Mouse (Mus musculus): Measurements from ENCODE around the gene Rpa2. TPM values are rescaled to one million over a fixed set of nuclear protein-coding genes. Genes with fewer than 3 reads are reported as not detected.
"Not testable (repeated sequence)": the region's sequence is repeated elsewhere in the genome, so short reads cannot be mapped to it uniquely, and the experiment has no call there.

Gene Rpa2
- polyA plus RNA-seq, 1 experiment from 2014 or later, result 32.1 TPM

GRCm38 (mm10) chr4:132757633-132758351 lies 10.3 kb upstream of the Rpa2 start:
- no peaks in the 10 kb centered on the region for H3K9me3 ChIP-seq (ENCODE audit: control insufficient read depth, low read length)
- H3K9ac ChIP-seq (ENCODE audit: low read length), result no peak overlapping the region; the same call in 1 of the 2 replicates
- H3K27ac ChIP-seq (replicated peaks), result 0 out of 2 replicates have a peak overlapping the region, but pooled peaks have one; percentile 35
- no peak for TF ChIP-seq CTCF (IDR thresholded peaks at IDR 0.05; ENCODE audit: low read depth)
- no peak for TF ChIP-seq EP300 (optimal IDR thresholded peaks at IDR 0.05)
- peaks cover 4% of the 10 kb centered on the region; the same call in 1 of the 2 replicates for H3K4me1 ChIP-seq (replicated peaks; ENCODE audit: control insufficient read depth, insufficient read depth)
- H3K27me3 ChIP-seq (ENCODE audit: control insufficient read depth, insufficient read depth, low read length), result no peaks in the 10 kb centered on the region
- H3K4me3 ChIP-seq (ENCODE audit: low read depth, low read length), result no peak overlapping the region
- H3K36me3 ChIP-seq (ENCODE audit: control insufficient read depth, insufficient read depth, low read length), result no peaks in the 10 kb centered on the region
- ATAC-seq (ENCODE audit: low FRiP score, low TSS enrichment), result no peak
- no peak overlapping the region for H3K4me2 ChIP-seq (replicated peaks; ENCODE audit: low read depth)
- WGBS, result 74% methylated on average over 7 of the region's 7 CpGs
- no peak for DNase-seq (ENCODE audit: low spot score)

- Histone ChIP-seq H3K9me3 (ENCODE audit: control insufficient read depth, low read length) (no peaks in the 10 kb centered on the region), H3K4me1 (replicated peaks; ENCODE audit: control insufficient read depth, insufficient read depth) (peaks cover 4% of the 10 kb centered on the region; the same call in 1 of the 2 replicates), H3K9ac (ENCODE audit: low read length) (no peak overlapping the region), H3K4me2 (replicated peaks; ENCODE audit: low read depth) (no peak overlapping the region), H3K36me3 (ENCODE audit: control insufficient read depth, insufficient read depth, low read length) (no peaks in the 10 kb centered on the region), H3K27ac (replicated peaks) (no peak overlapping the region), H3K27me3 (ENCODE audit: control insufficient read depth, insufficient read depth, low read length) (no peaks in the 10 kb centered on the region), H3K4me3 (ENCODE audit: low read depth, low read length) (no peak overlapping the region)
- 31% methylated on average over 3 of the region's 3 CpGs for WGBS
- DNase-seq (ENCODE audit: low spot score), result no peak
- TF ChIP-seq CTCF (IDR thresholded peaks at IDR 0.05; ENCODE audit: low read depth) (no peak), EP300 (optimal IDR thresholded peaks at IDR 0.05) (no peak)
- no peak for ATAC-seq (ENCODE audit: low FRiP score, low TSS enrichment)
Measured at GRCm38 (mm10) chr4:132760296-132760695, 7.8 kb upstream of the Rpa2 start.

GRCm38 (mm10) chr4:132762602-132763001 lies 5.5 kb upstream of the Rpa2 start:
- Histone ChIP-seq H3K4me2 (replicated peaks; ENCODE audit: low read depth) (no peak overlapping the region), H3K4me3 (ENCODE audit: low read depth, low read length) (no peak overlapping the region), H3K36me3 (ENCODE audit: control insufficient read depth, insufficient read depth, low read length) (no peaks in the 10 kb centered on the region), H3K9me3 (ENCODE audit: control insufficient read depth, low read length) (no peaks in the 10 kb centered on the region), H3K9ac (ENCODE audit: low read length) (no peak overlapping the region), H3K27me3 (ENCODE audit: control insufficient read depth, insufficient read depth, low read length) (no peaks in the 10 kb centered on the region), H3K27ac (replicated peaks) (no peak overlapping the region), H3K4me1 (replicated peaks; ENCODE audit: control insufficient read depth, insufficient read depth) (no peaks in the 10 kb centered on the region)
- no peak for ATAC-seq (ENCODE audit: low FRiP score, low TSS enrichment)
- DNase-seq (ENCODE audit: low spot score), result no peak
- 54% methylated on average over 6 of the region's 6 CpGs for WGBS
- no peak for TF ChIP-seq CTCF (IDR thresholded peaks at IDR 0.05; ENCODE audit: low read depth)
- TF ChIP-seq EP300 (optimal IDR thresholded peaks at IDR 0.05), result no peak

- not testable (repeated sequence) for H3K4me1 ChIP-seq (replicated peaks; ENCODE audit: control insufficient read depth, insufficient read depth); H3K9ac ChIP-seq (ENCODE audit: low read length); DNase-seq (ENCODE audit: low spot score); H3K36me3 ChIP-seq (ENCODE audit: control insufficient read depth, insufficient read depth, low read length); H3K4me2 ChIP-seq (replicated peaks; ENCODE audit: low read depth); H3K9me3 ChIP-seq (ENCODE audit: control insufficient read depth, low read length); H3K4me3 ChIP-seq (ENCODE audit: low read depth, low read length); H3K27ac ChIP-seq (replicated peaks); ATAC-seq (ENCODE audit: low FRiP score, low TSS enrichment); H3K27me3 ChIP-seq (ENCODE audit: control insufficient read depth, insufficient read depth, low read length)
- 83% methylated on average over 3 of the region's 3 CpGs for WGBS
Measured at GRCm38 (mm10) chr4:132763125-132763524, 5.0 kb upstream of the Rpa2 start.

- TF ChIP-seq CTCF (IDR thresholded peaks at IDR 0.05; ENCODE audit: low read depth) (no peak), EP300 (optimal IDR thresholded peaks at IDR 0.05) (no peak)
- Histone ChIP-seq H3K4me2 (replicated peaks; ENCODE audit: low read depth) (no peak overlapping the region), H3K9ac (ENCODE audit: low read length) (no peak overlapping the region), H3K27me3 (ENCODE audit: control insufficient read depth, insufficient read depth, low read length) (no peaks in the 10 kb centered on the region), H3K9me3 (ENCODE audit: control insufficient read depth, low read length) (no peaks in the 10 kb centered on the region), H3K36me3 (ENCODE audit: control insufficient read depth, insufficient read depth, low read length) (peaks cover 20% of the 10 kb centered on the region), H3K27ac (replicated peaks) (no peak overlapping the region), H3K4me1 (replicated peaks; ENCODE audit: control insufficient read depth, insufficient read depth) (no peaks in the 10 kb centered on the region), H3K4me3 (ENCODE audit: low read depth, low read length) (no peak overlapping the region)
- 84% methylated on average over 9 of the region's 9 CpGs for WGBS
- ATAC-seq (ENCODE audit: low FRiP score, low TSS enrichment), result no peak
- DNase-seq (ENCODE audit: low spot score), result no peak
Measured at GRCm38 (mm10) chr4:132771776-132772175, 3.6 kb downstream of the Rpa2 start.

- TF ChIP-seq EP300 (optimal IDR thresholded peaks at IDR 0.05) (no peak), CTCF (IDR thresholded peaks at IDR 0.05; ENCODE audit: low read depth) (no peak)
- H3K4me2 ChIP-seq (replicated peaks; ENCODE audit: low read depth), result no peak overlapping the region
- no peak overlapping the region for H3K4me3 ChIP-seq (ENCODE audit: low read depth, low read length)
- H3K27ac ChIP-seq (replicated peaks), result no peak overlapping the region
- no peaks in the 10 kb centered on the region for H3K4me1 ChIP-seq (replicated peaks; ENCODE audit: control insufficient read depth, insufficient read depth)
- no peak overlapping the region for H3K9ac ChIP-seq (ENCODE audit: low read length)
- ATAC-seq (ENCODE audit: low FRiP score, low TSS enrichment) (no peak), DNase-seq (ENCODE audit: low spot score) (no peak)
- peaks cover 38% of the 10 kb centered on the region for H3K36me3 ChIP-seq (ENCODE audit: control insufficient read depth, insufficient read depth, low read length)
- no peaks in the 10 kb centered on the region for H3K9me3 ChIP-seq (ENCODE audit: control insufficient read depth, low read length)
- H3K27me3 ChIP-seq (ENCODE audit: control insufficient read depth, insufficient read depth, low read length), result no peaks in the 10 kb centered on the region
- 85% methylated on average over 3 of the region's 3 CpGs for WGBS
Measured at GRCm38 (mm10) chr4:132774905-132775304, 6.8 kb downstream of the Rpa2 start.

All from stomach, postnatal 0 days (tissue).